Mouse (Mus musculus) left cerebral cortex, adult 9 months (tissue): ENCODE data around the gene Slit1.

Experiments
- DNase-seq, 2 experiments: peaks; one replicate each; pipeline ENCODE4 v3.0.0; 2022; ENCODE audit warnings: low spot score in 2 of 2

Gene Slit1

GRCm38 (mm10) chr19:41656671-41657070, 86.8 kb downstream of the Slit1 start:
- no peak for DNase-seq

DNA sequence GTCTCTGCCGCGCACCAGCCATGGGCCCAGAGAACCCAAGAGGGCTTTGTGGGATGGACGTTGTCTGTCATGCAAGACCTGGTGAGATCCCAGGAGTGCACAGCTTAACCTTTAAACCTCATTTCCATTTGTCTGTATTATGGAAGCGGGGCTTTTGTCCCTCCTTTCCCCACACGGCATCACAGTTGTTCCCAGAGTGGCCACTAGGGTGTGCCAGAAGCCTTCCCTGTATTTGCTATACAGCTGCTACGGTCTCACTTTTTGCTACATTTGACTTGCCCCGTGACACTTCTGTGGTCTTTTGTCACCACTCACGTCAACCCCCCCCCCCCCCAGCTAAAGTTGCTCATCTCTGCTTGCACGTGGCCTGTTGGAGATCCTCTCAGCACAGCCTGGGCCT, 87.5 kb downstream of the Slit1 start:
- DNase-seq = peak in 1 of 2 experiments; percentile 82

GRCm38 (mm10) chr19:41655089-41655783, 88.2 kb downstream of the Slit1 start:
- DNase-seq = no peak

DNA sequence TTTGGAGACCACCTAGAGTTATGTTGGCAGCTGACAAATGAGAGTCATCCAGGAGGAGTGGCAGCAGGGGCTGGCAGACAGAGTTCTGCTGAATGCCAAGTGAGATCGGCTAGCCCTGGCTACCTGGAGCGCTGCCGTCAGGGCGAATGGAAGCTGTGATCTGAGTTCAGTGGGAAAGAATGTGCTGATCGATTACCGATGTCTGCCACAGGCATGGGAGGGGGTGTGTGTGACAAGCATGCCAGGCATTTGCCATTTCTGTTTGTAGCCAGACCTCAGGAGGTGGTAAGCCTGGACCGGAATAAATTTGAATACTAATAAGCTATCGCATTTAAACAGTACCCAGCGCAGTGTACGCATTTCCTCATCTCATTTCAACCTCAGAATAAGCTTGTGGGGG, 91.5 kb downstream of the Slit1 start:
- no peak for DNase-seq

GRCm38 (mm10) chr19:41649394-41649793, 94.1 kb downstream of the Slit1 start:
- DNase-seq = no peak

DNA sequence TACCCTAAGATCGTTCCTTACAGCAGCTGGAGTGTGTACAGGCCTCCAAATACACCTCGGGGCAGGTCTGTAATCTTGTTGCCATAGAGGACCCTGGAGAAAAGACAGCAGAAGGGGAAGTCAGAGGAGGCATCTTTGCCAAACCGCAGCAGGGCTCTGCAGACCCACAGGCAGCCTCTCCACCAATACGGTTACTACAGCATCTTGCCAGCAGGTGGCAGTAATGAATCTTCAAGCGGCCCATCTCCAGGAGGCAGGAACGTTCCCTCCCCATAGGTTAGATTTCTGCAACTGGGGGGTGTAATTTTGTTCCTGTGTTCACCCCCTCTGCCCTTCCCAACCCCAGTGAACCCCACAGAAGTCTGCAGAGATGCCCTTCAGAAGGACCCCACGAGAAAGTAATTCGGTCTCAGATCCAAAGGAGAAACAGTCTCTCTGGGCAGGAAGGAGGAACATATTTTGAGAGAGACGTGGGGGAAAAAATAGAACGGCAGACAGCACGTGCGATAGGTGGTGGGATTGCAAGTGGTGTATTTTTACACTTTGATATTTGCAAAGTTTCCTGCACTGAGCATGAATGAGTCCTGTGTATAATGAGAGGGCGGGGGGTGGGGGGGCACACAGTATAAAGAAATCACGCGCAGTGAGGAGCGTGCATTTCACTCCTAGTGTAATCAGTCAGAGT, 96.4 kb downstream of the Slit1 start:
- DNase-seq = peak in 1 of 2 experiments; percentile 86

DNA sequence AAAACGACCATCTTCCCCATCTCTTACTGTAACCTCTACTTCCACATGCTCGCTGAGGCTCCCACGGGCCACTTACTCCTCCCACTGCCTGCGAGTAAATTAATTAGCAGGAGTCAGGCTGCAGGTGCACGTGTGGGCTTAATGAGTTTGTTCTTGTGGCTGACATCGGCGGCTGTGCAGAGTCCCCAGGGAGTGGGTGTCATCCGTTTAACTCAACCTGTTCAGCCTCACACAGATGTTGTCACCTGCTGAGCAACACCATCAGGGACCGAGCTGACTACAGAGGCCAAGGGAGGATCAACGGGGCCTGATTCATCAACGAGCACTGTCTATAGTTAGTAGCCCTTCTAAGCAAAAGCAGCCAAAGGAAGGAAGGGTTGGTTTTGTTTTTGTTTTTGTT, 100.5 kb downstream of the Slit1 start:
- DNase-seq = no peak

DNA sequence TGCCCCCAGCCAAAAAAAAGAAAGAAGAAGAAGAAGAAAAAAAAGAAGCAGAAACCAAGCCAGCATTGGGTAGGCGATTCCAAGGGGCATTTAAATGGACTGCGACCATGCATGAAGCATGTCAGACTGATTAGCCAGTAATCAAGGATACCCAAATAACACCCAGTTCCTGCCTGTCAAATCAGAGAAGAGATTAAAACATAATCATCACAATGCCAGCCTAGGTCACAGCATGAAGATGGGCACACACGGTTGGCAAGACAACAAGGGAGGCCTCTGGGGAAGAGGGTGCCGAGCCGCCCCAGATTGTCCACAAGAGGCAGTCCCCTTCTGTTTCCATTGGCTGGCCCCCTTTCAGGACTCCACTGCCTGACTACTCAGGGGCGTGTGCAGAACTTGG, 108.5 kb downstream of the Slit1 start:
- no peak for DNase-seq

DNA sequence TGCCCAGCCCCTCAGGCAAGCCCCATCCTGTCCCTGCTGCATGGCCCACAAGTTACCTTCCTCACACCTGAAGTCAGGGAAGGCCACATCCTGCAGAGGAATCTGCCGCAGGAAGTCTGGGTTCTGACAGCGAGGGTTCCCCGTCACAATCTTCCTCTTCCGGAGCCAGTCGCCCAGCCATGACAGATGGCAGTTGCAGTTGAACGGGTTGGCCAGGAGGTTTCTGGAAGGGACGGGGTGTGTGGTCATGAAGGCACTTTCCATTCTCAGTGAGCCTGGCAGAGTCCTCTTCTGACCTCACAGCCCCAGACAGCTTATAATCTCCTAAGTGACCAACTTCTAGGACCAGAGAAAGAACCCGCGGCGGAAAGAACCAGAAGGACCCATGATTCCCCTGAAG, 109.4 kb downstream of the Slit1 start:
- no peak for DNase-seq

GRCm38 (mm10) chr19:41629532-41629931, 113.9 kb downstream of the Slit1 start:
- DNase-seq = peak in 1 of 2 experiments; percentile 64

DNA sequence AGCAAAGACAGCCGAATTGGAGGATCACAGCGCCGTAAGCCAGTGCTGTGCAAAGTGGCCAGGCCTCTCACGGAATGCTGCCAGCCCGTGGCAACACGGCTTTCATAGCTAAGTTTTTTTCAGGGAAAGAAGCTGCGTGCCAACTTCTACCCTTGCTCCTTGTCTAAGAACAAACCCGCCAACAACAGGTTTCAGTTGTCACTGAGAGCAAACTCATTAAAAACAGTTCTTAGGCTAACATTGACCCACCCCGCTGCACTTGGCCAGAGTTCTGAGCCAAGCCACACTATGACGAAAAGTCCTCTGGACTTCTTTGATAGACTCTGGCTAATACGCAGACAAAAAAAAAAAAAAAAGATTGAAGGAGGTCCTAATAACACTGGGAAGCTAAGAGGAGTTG, 114.5 kb downstream of the Slit1 start:
- no peak for DNase-seq

DNA sequence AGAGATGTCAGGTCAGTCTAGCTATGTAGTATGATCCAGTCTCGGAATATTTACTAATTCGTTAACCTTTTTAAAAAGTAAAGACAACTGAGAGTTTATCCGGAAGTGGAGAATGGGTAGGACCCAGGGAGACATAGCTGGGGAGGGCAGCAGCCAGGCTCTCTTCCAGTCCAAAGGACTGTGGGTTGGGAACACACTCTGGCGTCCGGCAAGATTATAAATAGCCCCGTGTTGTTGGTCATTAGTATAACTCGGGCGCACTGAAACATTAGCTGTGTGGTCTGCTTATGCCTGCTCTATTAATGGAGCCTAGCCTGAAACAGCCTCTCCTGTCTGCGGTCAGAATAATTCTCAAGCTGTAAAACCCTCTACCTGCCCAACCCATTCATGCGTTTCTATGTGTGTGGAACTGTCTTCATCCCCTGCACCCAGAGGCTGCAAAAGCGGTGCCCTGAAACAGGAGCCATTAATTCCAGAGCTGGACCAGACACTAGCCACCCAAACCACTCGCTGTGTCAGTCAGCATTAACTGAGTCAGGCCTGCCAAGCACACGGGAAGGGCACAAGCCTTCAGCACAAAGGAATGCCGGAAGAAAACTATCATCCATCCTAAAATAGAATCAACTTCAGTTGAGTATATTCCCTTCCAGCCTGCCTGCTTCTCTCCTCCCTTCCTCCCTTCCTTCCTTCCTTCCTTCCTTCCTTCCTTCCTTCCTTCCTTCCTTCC, 122.9 kb downstream of the Slit1 start:
- no peak for DNase-seq

GRCm38 (mm10) chr19:41618771-41619385, 124.6 kb downstream of the Slit1 start:
- no peak for DNase-seq

GRCm38 (mm10) chr19:41618153-41618657, 125.3 kb downstream of the Slit1 start:
- DNase-seq = peak in 1 of 2 experiments; percentile 36

GRCm38 (mm10) chr19:41617102-41617501, 126.4 kb downstream of the Slit1 start:
- no peak for DNase-seq

GRCm38 (mm10) chr19:41616274-41616673, 127.2 kb downstream of the Slit1 start:
- no peak for DNase-seq

DNA sequence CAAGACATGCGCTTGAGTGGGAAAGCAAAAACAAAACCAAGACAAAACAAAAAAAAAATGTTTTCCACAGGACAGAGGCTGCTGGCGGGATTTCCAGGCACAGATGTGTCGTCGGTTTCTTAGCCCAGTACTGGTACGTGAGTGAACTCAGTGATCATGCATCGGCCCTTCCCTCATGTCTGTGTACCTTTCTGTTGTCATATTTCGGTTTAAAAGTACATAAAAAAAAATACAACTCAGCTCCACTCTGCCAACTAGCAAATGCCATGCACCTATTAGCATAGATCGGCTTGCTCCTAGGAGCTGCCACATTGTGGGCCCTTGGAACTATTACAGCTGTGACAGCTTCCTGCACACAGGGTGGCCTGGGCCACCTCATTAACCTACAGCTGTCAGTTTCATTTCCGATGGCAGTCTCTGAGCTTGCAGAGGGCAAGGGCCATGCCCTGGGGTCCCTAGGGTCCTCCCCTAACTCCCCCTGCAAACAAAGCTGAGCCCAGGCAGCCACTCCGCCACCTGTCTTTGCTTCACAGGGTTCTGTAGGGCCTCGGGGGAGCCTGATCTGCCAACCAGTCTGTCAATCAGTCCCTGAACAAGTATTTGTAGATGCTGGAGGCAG, 127.8 kb downstream of the Slit1 start:
- DNase-seq = no peak

- no peak for DNase-seq
These were observed 130.0 kb downstream of the Slit1 start for GRCm38 (mm10) chr19:41613325-41614087.

GRCm38 (mm10) chr19:41611683-41612082, 131.8 kb downstream of the Slit1 start:
- no peak for DNase-seq

DNA sequence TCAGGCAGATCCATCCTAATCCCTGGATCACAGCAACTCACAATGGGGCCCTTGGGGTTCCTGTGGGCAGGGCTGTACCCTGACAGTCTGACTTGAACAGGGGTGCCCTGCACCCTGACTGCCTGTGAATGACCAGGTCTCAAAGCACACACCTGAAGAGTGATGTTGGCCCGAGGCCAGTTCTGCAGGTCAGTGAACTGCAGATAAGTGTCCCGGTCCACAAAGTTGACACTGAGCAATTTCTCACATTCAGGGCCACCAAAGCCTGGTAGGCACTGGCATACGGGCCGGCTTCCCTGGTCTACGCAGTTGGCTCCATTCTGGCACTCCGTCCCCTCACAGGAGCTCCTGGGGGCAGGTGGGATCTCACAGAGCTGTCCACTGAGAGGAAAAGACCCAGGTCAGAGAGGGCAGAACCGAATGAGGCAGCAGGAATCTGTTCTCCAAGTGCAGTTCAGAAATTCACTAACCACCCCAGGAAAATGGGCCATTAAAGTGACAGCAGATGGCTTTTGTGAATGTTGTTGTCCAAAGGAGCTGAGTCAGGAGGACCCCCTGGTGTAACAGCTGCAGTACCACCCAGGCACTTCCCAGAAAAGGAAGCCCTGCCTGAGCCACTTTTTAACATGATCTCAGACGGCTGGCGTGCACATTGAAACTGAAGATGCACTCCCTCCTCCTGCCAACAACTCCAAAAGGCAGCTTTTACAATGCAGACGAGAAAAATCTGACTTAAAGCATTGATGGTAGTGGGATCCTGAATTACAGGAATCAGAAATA, 137.1 kb downstream of the Slit1 start:
- peak in 1 of 2 experiments; percentile 32 for DNase-seq
